Mouse (Mus musculus): ENCODE measurements around the gene Prkn.

- TF ChIP-seq CHD2 (IDR thresholded peaks at IDR 0.05; ENCODE audit: low read depth, low read length) (no peak), ZNF384 (IDR thresholded peaks at IDR 0.05; ENCODE audit: low read depth, low read length) (no peak), ZC3H11A (IDR thresholded peaks at IDR 0.05; ENCODE audit: borderline replicate concordance, low read depth, low read length) (no peak), MAFK (IDR thresholded peaks at IDR 0.05; ENCODE audit: insufficient read depth, low read depth, low read length) (no peak)
Measured at GRCm38 (mm10) chr17:11988110-11988837, 1148.1 kb downstream of the Prkn start.
